Mouse (Mus musculus) layer of hippocampus, adult 11-12 months (tissue): ENCODE data around the gene Eif3f.

Experiments
- DNase-seq: peaks from one replicate; pipeline ENCODE4 v3.0.0; 2022; ENCODE audit warnings: low spot score

Gene Eif3f

GRCm38 (mm10) chr7:108933794-108934731 lies at the start of gene Eif3f:
Gene Eif3f, plus strand, starts transcription at chr7:108934417.
- peak; percentile 97 for DNase-seq

GRCm38 (mm10) chr7:108884906-108885305 lies 49.3 kb upstream of the Eif3f start, which contains the start of gene Olfr518:
Gene Olfr518, minus strand, starts transcription at chr7:108885006.
- no peak for DNase-seq

GRCm38 (mm10) chr7:108894320-108894719 lies 39.9 kb upstream of the Eif3f start, which contains the start of gene Olfr519:
Gene Olfr519, minus strand, starts transcription at chr7:108894420.
- DNase-seq: no peak

GRCm38 (mm10) chr7:108903969-108904368 lies 30.2 kb upstream of the Eif3f start:
- no peak for DNase-seq

GRCm38 (mm10) chr7:108927043-108927442 lies 7.2 kb upstream of the Eif3f start:
- DNase-seq: no peak

- DNase-seq: no peak
Measured at GRCm38 (mm10) chr7:108928280-108929188, 5.7 kb upstream of the Eif3f start.

- no peak for DNase-seq
Measured at GRCm38 (mm10) chr7:108929726-108930393, 4.4 kb upstream of the Eif3f start, which contains the start of gene Nlrp10. Gene Nlrp10, minus strand, starts transcription at chr7:108930178.

- DNase-seq: no peak
Measured at GRCm38 (mm10) chr7:108934836-108935235, 619 bp downstream of the Eif3f start.

GRCm38 (mm10) chr7:108935411-108935810 lies 1.2 kb downstream of the Eif3f start:
- no peak for DNase-seq

- DNase-seq: no peak
Measured at GRCm38 (mm10) chr7:108936591-108936990, 2.4 kb downstream of the Eif3f start.

GRCm38 (mm10) chr7:108941466-108941865 lies 7.2 kb downstream of the Eif3f start:
- DNase-seq: no peak

- peak; percentile 67 for DNase-seq
Measured at GRCm38 (mm10) chr7:108944002-108944401, 9.8 kb downstream of the Eif3f start.

- DNase-seq: no peak
Measured at GRCm38 (mm10) chr7:108948611-108949010, 14.4 kb downstream of the Eif3f start.

- DNase-seq: no peak
Measured at GRCm38 (mm10) chr7:108949301-108949700, 15.1 kb downstream of the Eif3f start.

- DNase-seq: peak; percentile 84
Measured at GRCm38 (mm10) chr7:108950312-108950761, 16.1 kb downstream of the Eif3f start, which contains the start of gene Tub. Gene Tub, plus strand, starts transcription at chr7:108950338.

- DNase-seq: peak; percentile 68
Measured at GRCm38 (mm10) chr7:108950762-108951331, 16.6 kb downstream of the Eif3f start.

GRCm38 (mm10) chr7:108952801-108953200 lies 18.6 kb downstream of the Eif3f start:
- no peak for DNase-seq

GRCm38 (mm10) chr7:108954185-108954584 lies 20.0 kb downstream of the Eif3f start:
- no peak for DNase-seq

GRCm38 (mm10) chr7:108957734-108958133 lies 23.5 kb downstream of the Eif3f start:
- DNase-seq: no peak

- no peak for DNase-seq
Measured at GRCm38 (mm10) chr7:108965968-108966367, 31.8 kb downstream of the Eif3f start.

- peak; percentile 66 for DNase-seq
Measured at GRCm38 (mm10) chr7:108966742-108967362, 32.6 kb downstream of the Eif3f start.
